Mouse (Mus musculus) urinary bladder, postnatal 25 days (tissue): ENCODE measurements around the gene Gm9376.

Experiments
- DNase-seq: peaks from one replicate; pipeline ENCODE4 v3.0.0; 2022; ENCODE audit warnings: low spot score

Gene Gm9376

GRCm38 (mm10) chr14:118282272-118282671, 15.5 kb downstream of the Gm9376 start:
- DNase-seq: no peak

DNA sequence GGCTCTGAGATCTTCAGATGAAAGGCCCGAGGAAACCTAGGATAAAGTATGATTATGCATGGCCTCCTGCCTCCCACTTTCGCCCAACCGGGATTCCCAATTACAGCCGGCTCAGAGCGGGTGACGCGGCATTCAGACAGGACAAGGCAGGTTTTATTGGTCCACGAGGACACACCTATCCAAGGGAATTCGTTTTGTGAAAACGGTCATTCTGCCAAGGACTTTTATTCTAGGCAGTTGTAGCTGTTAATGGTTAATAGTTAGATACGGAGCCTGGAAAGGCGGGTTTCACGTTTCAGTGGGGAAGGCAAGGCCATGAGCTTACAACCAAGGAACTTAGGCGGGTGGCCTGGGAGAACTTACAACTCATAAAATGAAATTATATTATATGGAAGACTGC, 16.2 kb downstream of the Gm9376 start:
- DNase-seq: no peak

- DNase-seq: no peak
Measured at GRCm38 (mm10) chr14:118286096-118286495, 19.3 kb downstream of the Gm9376 start.

GRCm38 (mm10) chr14:118289133-118289532, 22.4 kb downstream of the Gm9376 start:
- DNase-seq: no peak

- no peak for DNase-seq
Measured at GRCm38 (mm10) chr14:118290009-118290408, 23.2 kb downstream of the Gm9376 start.

- no peak for DNase-seq
Measured at GRCm38 (mm10) chr14:118302606-118303005, 35.8 kb downstream of the Gm9376 start.

- no peak for DNase-seq
Measured at GRCm38 (mm10) chr14:118304560-118304959, 37.8 kb downstream of the Gm9376 start.

- DNase-seq: no peak
Measured at GRCm38 (mm10) chr14:118305951-118306350, 39.2 kb downstream of the Gm9376 start.

DNA sequence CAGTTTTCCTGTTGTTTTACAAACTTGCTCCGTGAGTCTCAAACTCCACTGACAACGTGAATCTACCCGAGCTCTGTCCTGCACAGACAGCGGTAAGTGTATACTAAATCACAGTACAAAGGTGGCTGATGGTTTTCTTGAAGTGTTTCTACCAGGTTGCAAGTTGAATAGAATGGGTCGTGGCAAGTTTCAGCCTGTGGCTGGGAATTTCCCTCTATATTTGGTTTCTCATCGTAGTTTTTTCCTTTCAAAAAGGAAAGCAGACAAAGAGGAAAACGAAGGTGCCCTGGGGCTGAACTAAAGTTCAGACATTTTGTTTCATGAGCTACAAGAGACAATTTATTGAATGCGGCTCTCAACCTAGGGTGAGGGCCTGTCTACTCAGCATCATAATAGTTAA, 40.3 kb downstream of the Gm9376 start:
- no peak for DNase-seq

GRCm38 (mm10) chr14:118311703-118312102, 44.9 kb downstream of the Gm9376 start:
- DNase-seq: no peak

GRCm38 (mm10) chr14:118312664-118313063, 45.9 kb downstream of the Gm9376 start:
- no peak for DNase-seq

DNA sequence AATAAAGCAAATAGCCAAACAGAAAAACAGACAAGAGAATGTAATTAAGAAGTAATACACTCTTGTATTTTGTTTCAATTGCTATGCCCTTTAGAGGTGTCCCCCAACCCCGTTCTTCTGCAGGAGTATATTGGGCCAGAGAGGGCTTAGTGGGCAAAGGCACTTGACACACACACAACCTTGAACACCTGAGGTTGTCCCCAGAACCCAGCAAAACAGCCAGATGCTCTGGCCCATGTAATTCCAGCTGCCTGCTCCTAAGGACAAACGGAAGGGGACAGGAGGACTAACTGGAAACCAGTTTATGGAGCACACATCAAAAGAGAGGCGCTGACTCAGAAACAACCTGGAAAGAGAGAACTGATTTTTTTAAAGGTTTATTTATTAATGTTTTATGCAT, 47.2 kb downstream of the Gm9376 start:
- no peak for DNase-seq

DNA sequence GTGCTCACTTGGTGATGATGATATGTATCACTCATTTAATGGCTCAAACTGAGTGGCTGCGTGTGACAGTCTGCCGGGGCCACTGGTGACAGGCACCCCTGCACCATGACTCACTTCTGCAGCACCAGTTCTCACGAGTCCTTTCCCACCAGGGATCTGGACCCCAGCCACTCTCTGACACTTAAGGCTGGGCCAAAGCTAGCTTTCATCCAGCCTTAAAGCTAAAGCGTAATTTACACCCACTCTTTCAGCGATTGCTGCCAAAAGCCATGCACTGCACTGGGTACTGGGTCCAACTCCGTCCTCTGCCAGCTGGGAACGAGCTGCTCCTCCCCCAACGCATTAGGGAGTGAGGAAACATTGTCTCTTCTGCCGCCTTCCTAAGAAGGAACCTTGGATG, 50.5 kb downstream of the Gm9376 start:
- no peak for DNase-seq
